Mouse (Mus musculus) MEL (cell line): ENCODE results near the gene Ppp1r8. TPM values are rescaled to one million over a fixed set of nuclear protein-coding genes. Genes with fewer than 3 reads are reported as not detected.

Experiments
- DNase-seq: peaks from one replicate; pipeline ENCODE4 v3.0.0; 2011; ENCODE audit warnings: low read depth, low spot score
- H3K27ac ChIP-seq: 2 replicates; pipeline ENCODE4 v1.5.1; 2012; ENCODE audit warnings: low read depth, mild to moderate bottlenecking, control low read depth, low read length, moderate library complexity; ENCODE audit not compliant: control insufficient read depth
- H3K27me3 ChIP-seq, 2 experiments: fragments of 150-350 bp in 1 of 2; sonication (generic) in 1 of 2; 2 replicates each; pipeline ENCODE4 v1.6.1; 2012; ENCODE audit warnings: low read length in 2 of 2, mild to moderate bottlenecking in 2 of 2, improper control_type of control experiment in 1 of 2, moderate library complexity in 1 of 2; ENCODE audit not compliant: insufficient read depth in 2 of 2, control insufficient read depth in 1 of 2
- H3K36me3 ChIP-seq, 2 experiments: 2 replicates each; pipeline ENCODE4 v1.6.1; 2012 to 2014; ENCODE audit warnings: low read length in 2 of 2, improper control_type of control experiment in 1 of 2, inconsistent platforms in 1 of 2, mild to moderate bottlenecking in 1 of 2; ENCODE audit not compliant: insufficient read depth in 2 of 2, control insufficient read depth in 1 of 2
- H3K4me1 ChIP-seq, 2 experiments: fragments of 150-350 bp in 1 of 2; sonication (generic) in 1 of 2; 2 replicates each; pipeline ENCODE4 v1.6.1; 2012; ENCODE audit warnings: low read length in 2 of 2, improper control_type of control experiment in 1 of 2, mild to moderate bottlenecking in 1 of 2; ENCODE audit not compliant: insufficient read depth in 2 of 2, control insufficient read depth in 1 of 2
- H3K4me3 ChIP-seq, 2 experiments: fragments of 150-350 bp in 1 of 2; sonication (generic) in 1 of 2; 2 replicates each; pipeline ENCODE4 v1.5.1; 2012; ENCODE audit warnings: low read depth in 2 of 2, low read length in 2 of 2, mild to moderate bottlenecking in 2 of 2, moderate library complexity in 2 of 2, control low read depth in 1 of 2, improper control_type of control experiment in 1 of 2; ENCODE audit not compliant: control insufficient read depth in 1 of 2, insufficient read depth in 1 of 2
- H3K79me2 ChIP-seq: 2 replicates; pipeline ENCODE4 v1.6.1; 2012; ENCODE audit warnings: mild to moderate bottlenecking, low read length, moderate library complexity; ENCODE audit not compliant: control insufficient read depth, poor library complexity, insufficient read depth
- H3K9ac ChIP-seq: 2 replicates; pipeline ENCODE4 v1.6.1; 2012; ENCODE audit warnings: low read depth, mild to moderate bottlenecking, control low read depth, low read length, moderate library complexity; ENCODE audit not compliant: control insufficient read depth, poor library complexity, severe bottlenecking
- H3K9me3 ChIP-seq: fragments of 150-350 bp; sonication (generic); replicated peaks from 2 replicates; pipeline ENCODE4 v1.6.1; 2012; ENCODE audit warnings: mild to moderate bottlenecking, low read length, improper control_type of control experiment, moderate library complexity; ENCODE audit not compliant: insufficient read depth
- BHLHE40 ChIP-seq: IDR thresholded peaks from 2 replicates; pipeline ENCODE4 v1.6.1; 2012; ENCODE audit warnings: low read depth, mild to moderate bottlenecking, inconsistent platforms, low read length, improper control_type of control experiment, borderline replicate concordance
- CHD1 ChIP-seq: IDR thresholded peaks from 2 replicates; pipeline ENCODE4 v1.6.1; 2012; ENCODE audit warnings: low read depth, mild to moderate bottlenecking, inconsistent platforms, low read length, improper control_type of control experiment
- CHD2 ChIP-seq: IDR thresholded peaks from 2 replicates; pipeline ENCODE4 v1.6.1; 2011; ENCODE audit warnings: low read length, improper control_type of control experiment
- CTCF ChIP-seq, 3 experiments: IDR thresholded peaks in 2 of 3; conservative IDR thresholded peaks in 1 of 3; 2 replicates each; pipeline ENCODE4 v1.5.1; 2011 to 2012; ENCODE audit warnings: low read length in 3 of 3, low read depth in 2 of 3, mild to moderate bottlenecking in 2 of 3, improper control_type of control experiment in 1 of 3, inconsistent platforms in 1 of 3, mixed read lengths in 1 of 3, moderate library complexity in 1 of 3; ENCODE audit not compliant: control insufficient read depth in 1 of 3, insufficient read depth in 1 of 3, poor library complexity in 1 of 3, severe bottlenecking in 1 of 3
- E2F4 ChIP-seq: IDR thresholded peaks from 2 replicates; pipeline ENCODE4 v1.6.1; 2011; ENCODE audit warnings: low read depth, low read length, improper control_type of control experiment, borderline replicate concordance
- ELF1 ChIP-seq: IDR thresholded peaks from 2 replicates; pipeline ENCODE4 v1.6.1; 2014; ENCODE audit warnings: low read depth, mild to moderate bottlenecking, inconsistent platforms, low read length, improper control_type of control experiment, moderate library complexity
- EP300 ChIP-seq, 2 experiments: IDR thresholded peaks; 2 replicates each; pipeline ENCODE4 v1.6.1; 2011; ENCODE audit warnings: improper control_type of control experiment in 2 of 2, low read length in 2 of 2, low read depth in 1 of 2, mild to moderate bottlenecking in 1 of 2
- ETS1 ChIP-seq: IDR thresholded peaks from 2 replicates; pipeline ENCODE4 v1.6.1; 2012; ENCODE audit warnings: low read depth, mild to moderate bottlenecking, inconsistent platforms, low read length, improper control_type of control experiment, moderate library complexity
- GABPA ChIP-seq: IDR thresholded peaks from 2 replicates; pipeline ENCODE4 v1.6.1; 2012; ENCODE audit warnings: low read depth, mild to moderate bottlenecking, inconsistent platforms, low read length, improper control_type of control experiment, moderate library complexity
- GATA1 ChIP-seq: IDR thresholded peaks from 2 replicates; pipeline ENCODE4 v1.6.1; 2011; ENCODE audit warnings: low read depth, low read length, improper control_type of control experiment
- JUND ChIP-seq: IDR thresholded peaks from 2 replicates; pipeline ENCODE4 v1.6.1; 2011; ENCODE audit warnings: low read depth, mild to moderate bottlenecking, improper control_type of control experiment, low read length
- KAT2A ChIP-seq: conservative IDR thresholded peaks from 2 replicates; pipeline ENCODE4 v1.6.1; 2012; ENCODE audit warnings: low read depth, low read length, improper control_type of control experiment, inconsistent platforms
- MAFK ChIP-seq: IDR thresholded peaks from 2 replicates; pipeline ENCODE4 v1.6.1; 2011; ENCODE audit warnings: low read depth, mild to moderate bottlenecking, low read length, improper control_type of control experiment, borderline replicate concordance
- MXI1 ChIP-seq: IDR thresholded peaks from 2 replicates; pipeline ENCODE4 v1.6.1; 2011; ENCODE audit warnings: mild to moderate bottlenecking, low read depth, low read length, improper control_type of control experiment
- MYB ChIP-seq: IDR thresholded peaks from 2 replicates; pipeline ENCODE4 v1.6.1; 2011; ENCODE audit warnings: mild to moderate bottlenecking, low read depth, low read length, improper control_type of control experiment
- NRF1 ChIP-seq: IDR thresholded peaks from 2 replicates; pipeline ENCODE4 v1.6.1; 2014; ENCODE audit warnings: low read depth, mild to moderate bottlenecking, inconsistent platforms, low read length, improper control_type of control experiment, moderate library complexity; ENCODE audit not compliant: poor library complexity, insufficient read depth, severe bottlenecking
- POLR2A ChIP-seq, 2 experiments: IDR thresholded peaks; 2 replicates each; pipeline ENCODE4 v1.6.1; 2011 to 2012; ENCODE audit warnings: low read length in 2 of 2, mild to moderate bottlenecking in 2 of 2, control low read depth in 1 of 2, improper control_type of control experiment in 1 of 2, low read depth in 1 of 2, moderate library complexity in 1 of 2; ENCODE audit not compliant: control insufficient read depth in 1 of 2, insufficient read depth in 1 of 2, poor library complexity in 1 of 2
- POLR2AphosphoS2 ChIP-seq: IDR thresholded peaks from 2 replicates; pipeline ENCODE4 v1.6.1; 2011; ENCODE audit warnings: low read length, improper control_type of control experiment
- POLR2AphosphoS5 ChIP-seq: IDR thresholded peaks from 2 replicates; pipeline ENCODE4 v1.6.1; 2012; ENCODE audit warnings: low read depth, borderline replicate concordance, mild to moderate bottlenecking, inconsistent platforms, low read length, moderate library complexity, mixed read lengths
- RCOR1 ChIP-seq: IDR thresholded peaks from 2 replicates; pipeline ENCODE4 v1.6.1; 2012; ENCODE audit warnings: low read depth, mild to moderate bottlenecking, inconsistent platforms, low read length, improper control_type of control experiment
- SIN3A ChIP-seq: IDR thresholded peaks from 2 replicates; pipeline ENCODE4 v1.6.1; 2012; ENCODE audit warnings: low read length, improper control_type of control experiment, inconsistent platforms
- SMC3 ChIP-seq: IDR thresholded peaks from 2 replicates; pipeline ENCODE4 v1.6.1; 2011; ENCODE audit warnings: low read depth, low read length, improper control_type of control experiment
- TAL1 ChIP-seq: IDR thresholded peaks from 2 replicates; pipeline ENCODE4 v1.6.1; 2012; ENCODE audit warnings: mild to moderate bottlenecking, inconsistent platforms, low read length, moderate library complexity, mixed read lengths
- TCF12 ChIP-seq: IDR thresholded peaks from 2 replicates; pipeline ENCODE4 v1.6.1; 2014; ENCODE audit warnings: low read depth, mild to moderate bottlenecking, inconsistent platforms, low read length, improper control_type of control experiment, moderate library complexity
- UBTF ChIP-seq: IDR thresholded peaks from 2 replicates; pipeline ENCODE4 v1.6.1; 2012; ENCODE audit warnings: low read depth, mild to moderate bottlenecking, inconsistent platforms, low read length, improper control_type of control experiment, moderate library complexity, borderline replicate concordance; ENCODE audit not compliant: insufficient read depth
- USF1 ChIP-seq: IDR thresholded peaks from 2 replicates; pipeline ENCODE4 v1.6.1; 2014; ENCODE audit warnings: low read depth, mild to moderate bottlenecking, inconsistent platforms, low read length, improper control_type of control experiment, moderate library complexity
- USF2 ChIP-seq, 2 experiments: IDR thresholded peaks; 2 replicates each; pipeline ENCODE4 v1.6.1; 2011 to 2012; ENCODE audit warnings: improper control_type of control experiment in 2 of 2, low read length in 2 of 2, borderline replicate concordance in 1 of 2, inconsistent platforms in 1 of 2, low read depth in 1 of 2, mild to moderate bottlenecking in 1 of 2; ENCODE audit not compliant: insufficient read depth in 1 of 2
- ZC3H11A ChIP-seq: IDR thresholded peaks from 2 replicates; pipeline ENCODE4 v1.6.1; 2012; ENCODE audit warnings: low read depth, mild to moderate bottlenecking, inconsistent platforms, low read length, improper control_type of control experiment
- ZKSCAN1 ChIP-seq: IDR thresholded peaks from 2 replicates; pipeline ENCODE4 v1.6.1; 2012; ENCODE audit warnings: low read depth, mild to moderate bottlenecking, inconsistent platforms, low read length, improper control_type of control experiment, moderate library complexity
- ZMIZ1 ChIP-seq: IDR thresholded peaks from 2 replicates; pipeline ENCODE4 v1.6.1; 2012; ENCODE audit warnings: low read depth, mild to moderate bottlenecking, inconsistent platforms, low read length, improper control_type of control experiment, moderate library complexity
- ZNF384 ChIP-seq: IDR thresholded peaks from 2 replicates; pipeline ENCODE4 v1.6.1; 2012; ENCODE audit warnings: low read depth, mild to moderate bottlenecking, inconsistent platforms, low read length, improper control_type of control experiment
- polyA plus RNA-seq, 2 experiments: library from polyadenylated mRNA; stranded (reverse) in 1 of 2; unstranded in 1 of 2; fragments of >175 nt in 1 of 2; fragments of >200 nt in 1 of 2; gene quantifications; 2 replicates each; pipeline versions ENCODE4 v1.2.1 to v1.2.4; 2012; ENCODE audit warnings: low replicate concordance in 2 of 2, low read depth in 1 of 2; ENCODE audit not compliant: insufficient read length in 2 of 2, insufficient read depth in 1 of 2, missing spikeins in 1 of 2
- total RNA-seq: library from RNA; depleted of rRNA; stranded (reverse); fragments of 300-350 nt; gene quantifications from 2 replicates; pipeline ENCODE4 v1.2.3, GENCODE M21; 2012

Ppp1r8 gene
- total and polyA plus RNA-seq, 3 experiments, result 83.6 to 103 TPM; not detected in 1

- TF ChIP-seq MXI1 (no peak; the same call in none of the 2 replicates), USF2 (IDR thresholded peaks at IDR 0.05; ENCODE audit: borderline replicate concordance in 1 of 2, insufficient read depth in 1 of 2, low read depth in 1 of 2, low read length in 2 of 2) (no peak), ETS1 (peak; percentile 57; the same call in 1 of the 2 replicates), CHD1 (no peak), ZC3H11A (no peak), KAT2A (no peak), SIN3A (no peak; the same call in 1 of the 2 replicates), MAFK (0 out of 2 replicates have a peak, but pooled peaks have one; percentile 13), CHD2 (no peak), E2F4 (no peak), USF1 (no peak), ELF1 (no peak), MYB (no peak), CTCF (IDR thresholded peaks at IDR 0.05 in 2 of 3, conservative IDR thresholded peaks at IDR 0.05 in 1 of 3; ENCODE audit: control insufficient read depth in 1 of 3, insufficient read depth in 1 of 3, low read depth in 2 of 3, low read length in 3 of 3, poor library complexity in 1 of 3, severe bottlenecking in 1 of 3) (no peak), NRF1 (no peak), GATA1 (peak; percentile 21; the same call in 1 of the 2 replicates), BHLHE40 (no peak)
These were observed 36.3 kb downstream of the Ppp1r8 start (continued) for GRCm38 (mm10) chr4:132806620-132807191.

GRCm38 (mm10) chr4:132805599-132806197 is 37.3 kb downstream of the Ppp1r8 start:
- peaks cover 24 to 38% of the 10 kb centered on the region in 2 experiments for H3K4me1 ChIP-seq
- TF ChIP-seq ELF1 (no peak), JUND (peak; percentile 46; the same call in 1 of the 2 replicates), POLR2AphosphoS2 (peak; percentile 52; the same call in 1 of the 2 replicates), ETS1 (peak; percentile 95), POLR2A (IDR thresholded peaks at IDR 0.05; ENCODE audit: control insufficient read depth in 1 of 2, insufficient read depth in 1 of 2, low read depth in 1 of 2, low read length in 2 of 2, poor library complexity in 1 of 2) (peak in 1 of 2 experiments; percentile 42; a peak in 1 of 4 replicates), ZMIZ1 (peak; percentile 68), UBTF (no peak), ZNF384 (peak; percentile 83), POLR2AphosphoS5 (no peak), E2F4 (0 out of 2 replicates have a peak, but pooled peaks have one; percentile 52), TAL1 (no peak), BHLHE40 (peak; percentile 66; the same call in 1 of the 2 replicates), EP300 (IDR thresholded peaks at IDR 0.05; ENCODE audit: low read depth in 1 of 2, low read length in 2 of 2) (peak; percentile 93), TCF12 (peak; percentile 70), MYB (peak; percentile 78), RCOR1 (peak; percentile 93), GABPA (no peak), ZKSCAN1 (no peak), KAT2A (no peak), USF2 (IDR thresholded peaks at IDR 0.05; ENCODE audit: borderline replicate concordance in 1 of 2, insufficient read depth in 1 of 2, low read depth in 1 of 2, low read length in 2 of 2) (no peak), NRF1 (no peak), SMC3 (no peak), USF1 (no peak)

More at GRCm38 (mm10) chr4:132805599-132806197, 37.3 kb downstream of the Ppp1r8 start:
- Histone ChIP-seq H3K4me3 (peak overlapping the region; percentile 56 to 64), H3K27me3 (no peaks in the 10 kb centered on the region), H3K9ac (peak overlapping the region; percentile 65), H3K27ac (peak overlapping the region; percentile 98), H3K36me3 (peaks cover 0 to 40% of the 10 kb centered on the region in 2 experiments; a peak in 2 of 4 replicates), H3K9me3 (no peaks in the 10 kb centered on the region), H3K79me2 (no peaks in the 10 kb centered on the region; the same call in 1 of the 2 replicates)
- DNase-seq, result peak; percentile 98
